Mouse (Mus musculus) kidney, adult 2 months (tissue): ENCODE results near the gene Il6ra. TPM values are rescaled to one million over a fixed set of nuclear protein-coding genes. Genes with fewer than 3 reads are reported as not detected.

Source experiments
- DNase-seq: peaks from one replicate; pipeline ENCODE4 v3.0.0; 2021
- H3K27ac ChIP-seq: fragments of 200-500 bp; 2 replicates; pipeline ENCODE4 v1.5.1; 2012; ENCODE audit warnings: low read depth, low read length, control low read depth, inconsistent platforms; ENCODE audit not compliant: insufficient read depth
- H3K27me3 ChIP-seq: fragments of 200-500 bp; replicated peaks from 2 replicates; pipeline ENCODE4 v1.6.1; 2012; ENCODE audit warnings: mild to moderate bottlenecking, moderate library complexity, low read length, inconsistent platforms; ENCODE audit not compliant: control insufficient read depth, insufficient read depth
- H3K36me3 ChIP-seq: fragments of 200-500 bp; 2 replicates; pipeline ENCODE4 v1.6.1; 2012; ENCODE audit warnings: mild to moderate bottlenecking, moderate library complexity, low read length, inconsistent platforms; ENCODE audit not compliant: control insufficient read depth, insufficient read depth
- H3K4me1 ChIP-seq: fragments of 200-500 bp; 2 replicates; pipeline ENCODE4 v1.6.1; 2011; ENCODE audit warnings: low read length; ENCODE audit not compliant: control insufficient read depth, insufficient read depth
- H3K4me3 ChIP-seq: fragments of 200-500 bp; 2 replicates; pipeline ENCODE4 v1.5.1; 2011; ENCODE audit warnings: mild to moderate bottlenecking, low read depth, low read length, control low read depth; ENCODE audit not compliant: insufficient read depth
- CTCF ChIP-seq: fragments of 200-500 bp; conservative IDR thresholded peaks from 2 replicates; pipeline ENCODE4 v1.5.1; 2011; ENCODE audit warnings: low read depth, mild to moderate bottlenecking, control low read depth, low read length, moderate library complexity, mixed read lengths; ENCODE audit not compliant: insufficient read depth, insufficient read length
- POLR2A ChIP-seq: fragments of 200-500 bp; IDR thresholded peaks from one replicate; pipeline ENCODE4 v1.6.1; 2011; ENCODE audit warnings: low read depth, low read length, control low read depth
- WGBS: fragments of 180-500 bp; shearing (Covaris S2); methylation state at CpG from one replicate; pipeline ENCODE4 v1.1.7; 2018; 5-methylcytosine and 5-hydroxymethylcytosine counted together
- polyA plus RNA-seq: library from polyadenylated mRNA; depleted of rRNA; stranded (reverse); fragments of >200 nt; gene quantifications from 2 replicates; pipeline ENCODE4 v1.2.3, GENCODE M21; 2012

Gene Il6ra
- polyA plus RNA-seq, 1 experiment, result 4.1 TPM

DNA sequence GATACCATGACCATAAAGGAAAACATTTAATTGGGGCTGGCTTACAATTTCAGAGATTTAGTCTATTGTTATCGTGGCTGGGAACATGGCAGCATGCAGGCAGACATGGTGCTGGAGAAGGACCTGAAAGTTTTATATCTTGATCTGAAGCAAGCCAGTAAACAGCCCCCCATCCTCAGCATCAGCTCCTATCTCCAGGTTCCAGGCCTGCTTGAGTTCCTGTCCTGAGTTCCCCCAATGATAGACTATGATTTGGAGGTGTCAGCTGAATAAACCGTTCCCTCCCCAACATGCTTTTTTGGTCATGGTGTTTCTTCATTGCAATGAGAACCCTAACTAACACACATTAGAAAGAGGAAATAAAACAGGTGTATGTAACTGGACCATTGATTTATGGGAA, 19.9 kb upstream of the Il6ra start:
- Histone ChIP-seq H3K36me3 (no peaks in the 10 kb centered on the region), H3K27me3 (no peaks in the 10 kb centered on the region), H3K27ac (no peak overlapping the region), H3K4me1 (no peaks in the 10 kb centered on the region), H3K4me3 (no peak overlapping the region)
- WGBS, result 98% methylated on average over 2 of the region's 2 CpGs
- no peak for DNase-seq
- TF ChIP-seq CTCF, result no peak
- no peak for TF ChIP-seq POLR2A

DNA sequence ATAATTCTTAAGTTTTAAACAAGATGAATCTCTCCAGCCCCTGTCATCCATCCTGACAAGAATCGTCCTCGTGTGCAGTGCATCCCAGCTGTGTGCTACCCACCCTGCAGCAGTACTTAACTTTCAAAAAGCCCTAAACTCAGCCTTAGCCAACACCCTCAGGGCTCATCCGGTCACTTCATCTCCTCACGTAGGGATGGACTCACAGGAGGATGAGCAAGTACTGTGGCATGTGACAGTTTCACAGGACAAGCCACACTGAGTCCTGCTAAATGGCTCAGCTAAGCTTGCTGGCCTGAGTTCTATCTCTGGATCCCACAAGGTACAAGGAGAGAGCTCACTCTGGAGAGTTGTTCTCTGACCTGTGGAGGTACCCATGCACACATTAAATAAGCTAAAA, 16.0 kb upstream of the Il6ra start:
- no peaks in the 10 kb centered on the region for H3K4me1 ChIP-seq
- H3K27me3 ChIP-seq, result no peaks in the 10 kb centered on the region
- H3K27ac ChIP-seq, result no peak overlapping the region
- no peak overlapping the region for H3K4me3 ChIP-seq
- WGBS, result 48% methylated on average over 4 of the region's 4 CpGs
- no peaks in the 10 kb centered on the region for H3K36me3 ChIP-seq
- no peak for TF ChIP-seq POLR2A
- no peak for TF ChIP-seq CTCF
- DNase-seq, result no peak

DNA sequence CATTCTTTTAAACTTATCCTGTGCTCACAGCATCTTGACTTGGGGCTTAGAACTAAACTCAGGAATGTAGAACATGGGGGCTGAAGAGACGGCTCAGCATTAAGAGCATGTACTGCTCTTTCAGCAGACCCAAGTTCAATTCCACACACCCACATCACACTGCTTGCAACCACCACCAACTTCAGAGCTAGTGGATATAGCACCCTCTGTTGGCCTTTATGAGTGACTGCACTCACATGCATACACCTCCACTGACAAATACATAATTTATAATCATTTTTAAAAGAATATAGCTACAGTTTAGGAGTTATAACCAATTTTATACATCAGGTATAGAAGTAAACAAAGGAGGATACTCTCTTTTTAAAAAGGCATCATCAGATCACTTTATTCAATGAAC, 13.4 kb upstream of the Il6ra start:
- TF ChIP-seq CTCF, result peak; percentile 40; the same call in 1 of the 2 replicates
- no peak for TF ChIP-seq POLR2A
- H3K4me1 ChIP-seq, result no peaks in the 10 kb centered on the region
- DNase-seq, result no peak
- 95% methylated on average over 1 of the region's 1 CpGs for WGBS
- no peak overlapping the region for H3K27ac ChIP-seq
- H3K36me3 ChIP-seq, result no peaks in the 10 kb centered on the region
- H3K27me3 ChIP-seq, result no peaks in the 10 kb centered on the region
- H3K4me3 ChIP-seq, result no peak overlapping the region

DNA sequence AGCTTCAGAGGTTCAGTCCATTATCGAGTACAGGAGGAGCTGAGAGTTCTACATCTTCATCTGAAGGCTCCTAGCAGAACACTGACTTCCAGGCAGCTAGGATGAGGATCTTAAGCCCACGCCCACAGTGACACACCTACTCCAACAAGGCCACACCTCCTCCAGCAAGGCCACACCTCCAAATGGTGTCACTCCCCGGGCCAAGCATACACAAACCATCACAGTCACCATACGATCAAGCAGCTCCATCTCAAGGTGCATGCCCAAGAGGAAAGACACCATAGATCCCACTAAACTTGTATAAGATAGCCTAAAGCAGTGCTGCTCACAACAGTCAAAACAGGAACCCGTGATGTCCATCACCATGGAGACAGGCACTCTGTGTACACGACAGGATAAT, 7.7 kb upstream of the Il6ra start:
- no peak for DNase-seq
- H3K4me3 ChIP-seq, result no peak overlapping the region
- no peak overlapping the region for H3K27ac ChIP-seq
- no peaks in the 10 kb centered on the region for H3K4me1 ChIP-seq
- H3K27me3 ChIP-seq, result no peaks in the 10 kb centered on the region
- no peaks in the 10 kb centered on the region for H3K36me3 ChIP-seq
- TF ChIP-seq CTCF (no peak), POLR2A (no peak)
- 67% methylated on average over 6 of the region's 6 CpGs for WGBS

DNA sequence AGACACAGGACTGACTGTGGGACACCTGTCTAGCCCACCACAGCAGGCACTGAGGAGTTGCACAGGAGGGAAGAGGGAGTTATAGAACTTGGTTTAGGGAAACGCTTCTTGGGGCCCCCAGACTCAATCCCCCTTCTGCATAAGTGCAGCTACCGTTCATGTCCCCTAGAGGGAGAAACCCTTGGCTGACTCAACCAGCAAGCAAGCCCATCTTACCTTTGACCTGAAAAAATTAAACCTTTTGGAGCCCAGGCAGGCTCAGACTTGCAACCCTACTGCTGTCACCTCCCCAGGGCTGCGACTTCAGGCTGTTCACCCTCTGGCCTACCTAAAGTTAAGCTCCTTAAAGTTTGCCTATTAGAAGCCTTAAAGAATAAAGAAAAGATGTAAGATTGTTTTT, 4.4 kb upstream of the Il6ra start:
- no peak for DNase-seq
- no peak for TF ChIP-seq POLR2A
- TF ChIP-seq CTCF, result no peak
- Histone ChIP-seq H3K27ac (no peak overlapping the region), H3K27me3 (no peaks in the 10 kb centered on the region), H3K36me3 (no peaks in the 10 kb centered on the region), H3K4me3 (no peak overlapping the region), H3K4me1 (0 out of 2 replicates have a peak, but pooled peaks cover 2% of the 10 kb centered on the region)
- 61% methylated on average over 3 of the region's 3 CpGs for WGBS

DNA sequence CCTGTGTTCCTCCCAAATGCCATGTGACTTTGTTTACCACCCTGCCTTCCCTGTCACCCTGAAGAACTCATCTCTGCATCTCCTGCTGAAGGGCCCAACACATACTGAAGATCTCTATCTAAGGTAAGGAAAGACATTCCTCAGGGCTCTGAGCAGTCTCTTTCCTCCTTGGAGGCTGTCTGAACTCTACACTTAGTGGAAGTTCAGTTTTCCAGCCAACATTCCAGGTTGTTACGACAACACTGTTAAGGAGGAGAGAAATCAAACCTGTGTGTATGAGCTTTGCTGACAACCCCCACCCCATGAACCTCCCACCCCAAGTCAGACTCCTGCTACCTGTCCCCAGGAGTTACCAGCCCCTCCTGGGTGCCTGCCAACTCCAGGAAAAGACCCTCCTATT, 3.6 kb upstream of the Il6ra start:
- no peak for DNase-seq
- 58% methylated on average over 1 of the region's 1 CpGs for WGBS
- TF ChIP-seq POLR2A (no peak), CTCF (no peak)
- no peaks in the 10 kb centered on the region for H3K27me3 ChIP-seq
- 0 out of 2 replicates have a peak, but pooled peaks cover 5% of the 10 kb centered on the region for H3K4me1 ChIP-seq
- no peak overlapping the region for H3K27ac ChIP-seq
- no peak overlapping the region for H3K4me3 ChIP-seq
- H3K36me3 ChIP-seq, result no peaks in the 10 kb centered on the region

DNA sequence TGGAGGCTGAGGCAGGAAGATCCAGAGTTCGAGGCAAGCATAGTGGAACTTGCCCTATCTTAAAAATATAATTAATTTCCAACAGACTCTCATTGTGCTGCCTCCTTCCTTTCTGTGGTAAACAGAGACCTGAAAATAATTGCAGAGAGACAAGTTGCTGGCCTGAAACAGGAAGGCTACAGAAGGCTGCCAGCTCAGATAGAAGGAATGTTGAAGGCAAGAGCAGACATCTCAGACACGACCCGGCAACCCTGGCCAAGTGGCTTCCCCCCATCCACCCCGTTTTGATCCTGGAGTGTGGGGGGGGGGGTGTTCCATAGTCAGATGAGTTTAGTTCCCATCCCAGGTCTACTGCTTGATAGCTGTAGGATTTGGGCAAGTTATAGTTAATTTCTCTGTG, 1.7 kb upstream of the Il6ra start:
- WGBS, result 79% methylated on average over 4 of the region's 4 CpGs
- H3K27ac ChIP-seq, result no peak overlapping the region
- no peak overlapping the region for H3K4me3 ChIP-seq
- H3K36me3 ChIP-seq, result no peaks in the 10 kb centered on the region
- DNase-seq, result no peak
- no peak for TF ChIP-seq CTCF
- no peak for TF ChIP-seq POLR2A
- H3K4me1 ChIP-seq, result 0 out of 2 replicates have a peak, but pooled peaks cover 5% of the 10 kb centered on the region
- H3K27me3 ChIP-seq, result no peaks in the 10 kb centered on the region

DNA sequence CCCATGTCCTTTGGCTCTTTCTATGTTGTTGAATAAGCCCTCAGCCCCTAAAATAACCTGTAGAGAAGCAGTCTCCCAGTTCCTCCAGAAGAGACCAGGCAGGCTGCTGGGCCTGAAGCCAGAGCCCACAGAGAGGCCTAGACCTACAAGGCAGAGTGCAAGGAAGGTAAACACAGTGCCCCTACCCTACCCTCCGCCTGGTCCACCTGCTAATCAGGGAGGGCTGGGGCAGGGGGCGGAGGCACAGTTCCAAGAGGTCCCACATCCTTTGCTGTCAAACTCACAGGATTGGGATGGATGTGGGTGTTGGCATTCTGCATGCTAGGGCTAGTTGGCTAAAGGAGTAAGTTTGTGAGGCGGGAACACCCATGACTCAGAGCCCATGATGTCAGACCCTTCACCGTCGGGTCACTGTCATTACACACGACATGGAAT, 871 bp downstream of the Il6ra start:
- no peak overlapping the region for H3K27ac ChIP-seq
- DNase-seq, result no peak
- TF ChIP-seq CTCF, result no peak
- no peak for TF ChIP-seq POLR2A

More for the DNA sequence above, 871 bp downstream of the Il6ra start:
- H3K4me1 ChIP-seq, result 0 out of 2 replicates have a peak, but pooled peaks cover 5% of the 10 kb centered on the region
- no peaks in the 10 kb centered on the region for H3K27me3 ChIP-seq
- H3K36me3 ChIP-seq, result no peaks in the 10 kb centered on the region
- WGBS, result 48% methylated on average over 6 of the region's 6 CpGs
- H3K4me3 ChIP-seq, result peak overlapping the region; percentile 63
